Mouse (Mus musculus) midbrain, embryonic 11.5 days (tissue): ENCODE data around the gene Rnf135. TPM values are rescaled to one million over a fixed set of nuclear protein-coding genes. Genes with fewer than 3 reads are reported as not detected.

Experiments
- ATAC-seq: fragments of 200-750 bp; cut with Nextera tagmentation; 2 replicates; pipeline ENCODE4 v1.8.0; 2017; ENCODE audit warnings: moderate TSS enrichment, moderate library complexity; ENCODE audit not compliant: low FRiP score
- DNase-seq: peaks from one replicate; pipeline ENCODE4 v3.0.0; 2015; ENCODE audit warnings: low spot score; ENCODE audit errors: missing footprints
- H3K27ac ChIP-seq: fragments of 300-500 bp; sonication (generic); 2 replicates; pipeline ENCODE4 v1.5.1; 2014; ENCODE audit warnings: low read depth, low read length
- H3K27me3 ChIP-seq: fragments of 300-500 bp; sonication (generic); 2 replicates; pipeline ENCODE4 v1.6.1; 2014; ENCODE audit warnings: mild to moderate bottlenecking, low read length, moderate library complexity, mixed read lengths; ENCODE audit not compliant: control insufficient read depth, insufficient read depth
- H3K36me3 ChIP-seq: fragments of 300-500 bp; sonication (generic); 2 replicates; pipeline ENCODE4 v1.6.1; 2014; ENCODE audit warnings: mild to moderate bottlenecking, low read length, moderate library complexity, mixed read lengths; ENCODE audit not compliant: control insufficient read depth, insufficient read depth
- H3K4me1 ChIP-seq: fragments of 300-500 bp; sonication (generic); 2 replicates; pipeline ENCODE4 v1.6.1; 2014; ENCODE audit warnings: low read length; ENCODE audit not compliant: control insufficient read depth, insufficient read depth
- H3K4me2 ChIP-seq: fragments of 300-500 bp; sonication (generic); 2 replicates; pipeline ENCODE4 v1.6.1; 2014; ENCODE audit warnings: mild to moderate bottlenecking, moderate library complexity
- H3K4me3 ChIP-seq: fragments of 300-500 bp; sonication (generic); 2 replicates; pipeline ENCODE4 v1.5.1; 2014; ENCODE audit warnings: low read depth, low read length
- H3K9ac ChIP-seq: fragments of 300-500 bp; sonication (generic); 2 replicates; pipeline ENCODE4 v1.6.1; 2014; ENCODE audit warnings: low read length
- H3K9me3 ChIP-seq: fragments of 300-500 bp; sonication (generic); 2 replicates; pipeline ENCODE4 v1.6.1; 2016; ENCODE audit warnings: low read length; ENCODE audit not compliant: control insufficient read depth
- WGBS: fragments of 180-500 bp; shearing (Covaris S2); extraction: QIAGEN DNeasy Blood & Tissue Kit; methylation state at CpG from one replicate; pipeline ENCODE4 v1.1.7; 2014; 5-methylcytosine and 5-hydroxymethylcytosine counted together
- polyA plus RNA-seq: library from polyadenylated mRNA; unstranded; fragments of >200 nt; fragmentation: Nextera tagmentation; extraction: Ambion mirVana; gene quantifications from 2 replicates; pipeline ENCODE4 v1.2.1, GENCODE M21; 2014

Rnf135 gene
- polyA plus RNA-seq, result 2.1 and 2.8 TPM in 2 replicates

GRCm38 (mm10) chr11:80183705-80184255 lies at the start of gene Rnf135:
Gene Rnf135, plus strand, starts transcription at chr11:80183851.
- WGBS, result 2% methylated on average over 33 of the region's 33 CpGs

GRCm38 (mm10) chr11:80134744-80135143 lies 48.9 kb upstream of the Rnf135 start:
- H3K4me3 ChIP-seq, result no peak overlapping the region
- WGBS, result 79% methylated on average over 4 of the region's 4 CpGs
- ATAC-seq (no peak), DNase-seq (no peak)
- no peak overlapping the region for H3K4me2 ChIP-seq
- H3K9ac ChIP-seq, result no peak overlapping the region
- H3K27me3 ChIP-seq, result no peaks in the 10 kb centered on the region
- no peaks in the 10 kb centered on the region for H3K9me3 ChIP-seq
- peaks cover 7% of the 10 kb centered on the region; the same call in 1 of the 2 replicates for H3K36me3 ChIP-seq
- no peaks in the 10 kb centered on the region for H3K4me1 ChIP-seq
- H3K27ac ChIP-seq, result no peak overlapping the region

More at GRCm38 (mm10) chr11:80183705-80184255, at the start of gene Rnf135:
- Histone ChIP-seq H3K4me2 (peak within 1 kb of the TSS; percentile 62), H3K9ac (peak within 1 kb of the TSS; percentile 58), H3K36me3 (no peaks in the 10 kb centered on the region), H3K27me3 (no peaks in the 10 kb centered on the region), H3K4me1 (no peaks in the 10 kb centered on the region), H3K4me3 (peak within 1 kb of the TSS; percentile 40), H3K9me3 (no peaks in the 10 kb centered on the region), H3K27ac (no peak within 1 kb of the TSS)
- DNase-seq, result peak; percentile 96
- peak; percentile 70; the same call in 1 of the 2 replicates for ATAC-seq

DNA sequence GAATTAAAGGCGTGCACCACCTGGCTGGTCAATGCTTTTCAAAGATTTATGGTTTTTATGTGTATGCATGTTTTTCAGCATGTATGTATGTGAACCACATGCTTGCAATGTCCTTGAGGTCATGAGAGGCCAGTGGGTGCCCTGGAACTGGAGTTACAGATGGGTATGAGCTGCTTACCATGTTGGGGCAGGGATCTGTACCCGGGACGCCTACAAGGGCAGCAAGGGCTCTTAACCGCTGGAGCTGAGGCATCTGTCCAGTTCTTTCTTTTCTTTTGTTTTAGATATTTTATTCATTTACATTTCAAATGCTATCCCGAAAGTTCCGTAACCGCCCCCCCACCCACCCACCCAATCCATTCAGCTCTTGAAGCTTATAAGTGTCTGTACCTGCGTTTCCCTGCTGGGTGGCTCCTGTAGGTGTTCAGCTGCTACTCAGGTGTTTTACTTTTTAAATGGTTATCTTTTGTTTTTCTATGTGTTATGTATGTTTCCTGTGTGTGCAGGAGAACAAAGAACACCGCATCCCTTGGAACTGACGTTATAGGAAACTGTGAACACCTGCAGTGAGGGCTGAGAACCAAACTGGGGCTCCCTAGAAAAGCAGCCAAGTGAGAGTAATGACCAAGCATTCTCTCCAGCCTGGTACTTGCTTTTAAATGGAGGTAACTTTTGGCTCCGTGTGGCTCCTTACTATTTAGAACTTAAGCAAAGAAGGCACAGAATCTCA lies 47.5 kb upstream of the Rnf135 start:
- H3K4me3 ChIP-seq, result no peak overlapping the region
- no peak overlapping the region for H3K9ac ChIP-seq
- H3K9me3 ChIP-seq, result no peaks in the 10 kb centered on the region
- no peaks in the 10 kb centered on the region for H3K27me3 ChIP-seq
- ATAC-seq (no peak), DNase-seq (no peak)
- H3K36me3 ChIP-seq, result peaks cover 7% of the 10 kb centered on the region; the same call in 1 of the 2 replicates
- H3K4me1 ChIP-seq, result peaks cover 3% of the 10 kb centered on the region; the same call in 1 of the 2 replicates
- no peak overlapping the region for H3K4me2 ChIP-seq
- 91% methylated on average over 11 of the region's 11 CpGs for WGBS
- no peak overlapping the region for H3K27ac ChIP-seq

GRCm38 (mm10) chr11:80136786-80137185 lies 46.9 kb upstream of the Rnf135 start:
- Histone ChIP-seq H3K4me3 (no peak overlapping the region), H3K4me2 (no peak overlapping the region), H3K9me3 (no peaks in the 10 kb centered on the region), H3K27me3 (no peaks in the 10 kb centered on the region), H3K9ac (no peak overlapping the region), H3K4me1 (peaks cover 3% of the 10 kb centered on the region; the same call in 1 of the 2 replicates), H3K27ac (no peak overlapping the region), H3K36me3 (peaks cover 7% of the 10 kb centered on the region; the same call in 1 of the 2 replicates)
- WGBS, result 96% methylated on average over 13 of the region's 13 CpGs
- ATAC-seq, result no peak
- no peak for DNase-seq

DNA sequence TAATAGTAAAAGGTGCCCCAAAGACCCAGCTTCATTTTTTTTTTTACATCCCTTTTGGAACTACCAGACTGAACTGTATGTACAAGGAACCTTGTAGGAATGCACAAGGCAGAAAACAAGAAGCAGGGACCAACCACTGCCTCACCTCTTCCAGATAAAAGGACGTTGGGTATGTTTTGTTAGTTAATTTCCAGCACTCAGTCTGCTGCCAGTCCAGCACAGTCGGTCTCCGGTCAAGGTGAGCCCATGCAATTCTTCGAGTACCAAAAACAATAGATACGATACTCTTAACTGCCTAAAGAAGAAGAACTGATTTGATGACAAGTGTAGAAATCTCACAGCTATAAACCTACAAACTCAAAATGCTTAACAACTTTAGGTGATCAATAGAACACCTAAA lies 45.9 kb upstream of the Rnf135 start:
- H3K4me2 ChIP-seq, result no peak overlapping the region
- no peaks in the 10 kb centered on the region for H3K27me3 ChIP-seq
- no peaks in the 10 kb centered on the region for H3K9me3 ChIP-seq
- peaks cover 7% of the 10 kb centered on the region; the same call in 1 of the 2 replicates for H3K36me3 ChIP-seq
- H3K4me3 ChIP-seq, result no peak overlapping the region
- ATAC-seq, result no peak
- no peak overlapping the region for H3K9ac ChIP-seq
- peaks cover 5% of the 10 kb centered on the region for H3K4me1 ChIP-seq
- no peak for DNase-seq
- 89% methylated on average over 5 of the region's 5 CpGs for WGBS
- no peak overlapping the region for H3K27ac ChIP-seq

- peak within 1 kb of the TSS; percentile 60 for H3K4me2 ChIP-seq
- peak; percentile 99 for DNase-seq
- H3K4me3 ChIP-seq, result peak within 1 kb of the TSS; percentile 73
- peaks cover 8% of the 10 kb centered on the region for H3K4me1 ChIP-seq
- under 1% methylated on average over 40 of the region's 40 CpGs for WGBS
- no peaks in the 10 kb centered on the region for H3K9me3 ChIP-seq
- peak; percentile 93 for ATAC-seq
- peak within 1 kb of the TSS; percentile 85 for H3K9ac ChIP-seq
- no peaks in the 10 kb centered on the region for H3K27me3 ChIP-seq
- H3K36me3 ChIP-seq, result peaks cover 4% of the 10 kb centered on the region; the same call in 1 of the 2 replicates
- peak within 1 kb of the TSS; percentile 60 for H3K27ac ChIP-seq
Measured at GRCm38 (mm10) chr11:80141825-80142521, 41.7 kb upstream of the Rnf135 start, which contains the start of gene Tefm. Gene Tefm, minus strand, starts transcription at chr11:80142175.

GRCm38 (mm10) chr11:80142872-80143271 lies 40.8 kb upstream of the Rnf135 start:
- H3K4me3 ChIP-seq, result 0 out of 2 replicates have a peak overlapping the region, but pooled peaks have one; percentile 73
- peak overlapping the region; percentile 85; the same call in 1 of the 2 replicates for H3K9ac ChIP-seq
- H3K36me3 ChIP-seq, result peaks cover 2% of the 10 kb centered on the region; the same call in 1 of the 2 replicates
- H3K4me2 ChIP-seq, result peak overlapping the region; percentile 60
- H3K9me3 ChIP-seq, result no peaks in the 10 kb centered on the region
- no peak for DNase-seq
- WGBS, result 44% methylated on average over 8 of the region's 8 CpGs
- H3K4me1 ChIP-seq, result peaks cover 8% of the 10 kb centered on the region
- H3K27me3 ChIP-seq, result no peaks in the 10 kb centered on the region
- no peak for ATAC-seq
- no peak overlapping the region for H3K27ac ChIP-seq

DNA sequence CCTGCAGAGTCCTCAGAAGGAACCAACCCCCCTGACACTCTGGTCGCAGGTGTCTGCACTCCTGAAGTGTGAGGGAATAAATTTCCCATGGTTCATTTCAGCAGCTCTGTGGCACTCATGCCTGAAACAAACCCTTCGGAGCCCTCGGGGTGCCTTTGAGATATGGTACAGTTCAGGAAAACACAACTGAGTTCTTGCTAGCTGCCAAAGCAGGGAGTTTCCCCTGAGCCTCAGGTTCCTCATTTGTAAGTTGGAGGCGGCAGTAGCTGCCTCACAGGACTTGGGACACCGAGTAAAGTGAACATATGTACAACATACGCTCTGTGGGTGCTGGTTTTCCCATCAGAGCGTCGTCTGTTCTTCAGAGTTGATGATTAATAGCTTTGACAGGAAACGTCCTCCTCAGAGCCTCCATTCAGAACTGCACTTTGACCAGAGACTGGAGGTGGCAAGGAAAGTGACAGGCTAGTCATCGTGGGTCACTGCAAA lies 37.8 kb upstream of the Rnf135 start:
- WGBS, result 75% methylated on average over 10 of the region's 10 CpGs
- Histone ChIP-seq H3K4me3 (no peak overlapping the region), H3K4me2 (no peak overlapping the region), H3K9me3 (no peaks in the 10 kb centered on the region), H3K36me3 (no peaks in the 10 kb centered on the region), H3K27me3 (no peaks in the 10 kb centered on the region), H3K4me1 (peaks cover 8% of the 10 kb centered on the region), H3K9ac (no peak overlapping the region), H3K27ac (no peak overlapping the region)
- no peak for DNase-seq
- ATAC-seq, result no peak
